Mouse (Mus musculus): Measurements from ENCODE around the gene Tlr7. TPM values are rescaled to one million over a fixed set of nuclear protein-coding genes. Genes with fewer than 3 reads are reported as not detected.

The Tlr7 gene
- polyA plus RNA-seq, 1 experiment from 2014 or later: 0.70 TPM

- no peak overlapping the region for H3K27ac ChIP-seq (replicated peaks)
- 70% methylated on average over 10 of the region's 10 CpGs for WGBS
- H3K36me3 ChIP-seq: no peaks in the 10 kb centered on the region
- no peaks in the 10 kb centered on the region for H3K4me1 ChIP-seq
- no peak overlapping the region for H3K9ac ChIP-seq (replicated peaks)
- H3K4me2 ChIP-seq (replicated peaks): no peak overlapping the region
- peaks cover 10% of the 10 kb centered on the region; the same call in 1 of the 2 replicates for H3K27me3 ChIP-seq
- no peak for ATAC-seq (ENCODE audit: low FRiP score, low read depth)
- H3K4me3 ChIP-seq: no peak overlapping the region
- H3K9me3 ChIP-seq: no peaks in the 10 kb centered on the region
Observed at GRCm38 (mm10) chrX:167276551-167276950, 53.8 kb downstream of the Tlr7 start.

DNA sequence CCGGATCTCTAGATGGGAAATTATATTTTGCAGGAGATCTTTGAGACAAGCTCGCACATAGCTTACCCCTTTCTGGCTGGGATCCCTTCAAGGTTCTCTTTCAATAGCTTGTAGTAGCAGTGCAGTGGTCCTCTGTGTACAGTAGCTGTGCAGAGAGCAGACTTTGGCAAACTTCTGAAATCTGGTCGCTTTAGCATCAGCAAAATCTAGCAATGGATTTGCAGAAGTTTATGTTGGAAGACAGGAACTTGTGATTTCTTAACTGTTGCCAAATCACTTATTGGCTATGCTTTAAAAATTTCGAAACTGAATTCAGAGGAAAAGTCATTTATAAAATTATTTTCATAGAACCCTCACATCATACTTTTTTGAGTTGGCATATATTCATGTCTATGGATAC lies 66.3 kb downstream of the Tlr7 start, which contains the start of gene Tlr8:
Gene Tlr8, minus strand, starts transcription at position 244 of the 400 bp plus-strand sequence.
- ATAC-seq (ENCODE audit: low FRiP score, low read depth): no peak
- 81% methylated on average over 4 of the region's 4 CpGs for WGBS
- peaks cover 28% of the 10 kb centered on the region for H3K27me3 ChIP-seq
- no peak within 1 kb of the TSS for H3K4me3 ChIP-seq
- no peak within 1 kb of the TSS for H3K4me2 ChIP-seq (replicated peaks)
- H3K36me3 ChIP-seq: no peaks in the 10 kb centered on the region
- no peak within 1 kb of the TSS for H3K27ac ChIP-seq (replicated peaks)
- no peaks in the 10 kb centered on the region for H3K4me1 ChIP-seq
- H3K9ac ChIP-seq (replicated peaks): no peak within 1 kb of the TSS
- no peaks in the 10 kb centered on the region for H3K9me3 ChIP-seq

GRCm38 (mm10) chrX:167263530-167263929 lies 66.8 kb downstream of the Tlr7 start:
- ATAC-seq (ENCODE audit: low FRiP score, low read depth): no peak
- Histone ChIP-seq H3K4me3 (no peak overlapping the region), H3K36me3 (no peaks in the 10 kb centered on the region), H3K27ac (replicated peaks) (no peak overlapping the region), H3K4me2 (replicated peaks) (no peak overlapping the region), H3K9ac (replicated peaks) (no peak overlapping the region), H3K4me1 (no peaks in the 10 kb centered on the region), H3K9me3 (no peaks in the 10 kb centered on the region), H3K27me3 (peaks cover 30% of the 10 kb centered on the region)
- WGBS: 89% methylated on average over 4 of the region's 4 CpGs

Other genes starting within 250 kb of the Tlr7 start
- 6,192 and 6,219 TPM in 2 replicates for gene Tmsb4x, start 121.2 kb downstream of the Tlr7 start, polyA plus RNA-seq (2016; fragmentation: Nextera tagmentation; extraction: Ambion mirVana)
- gene Tlr8, start 66.2 kb downstream of the Tlr7 start, polyA plus RNA-seq (2016; fragmentation: Nextera tagmentation; extraction: Ambion mirVana): 0.40 TPM in 1 of 2 replicates, not detected in the other
- 13.9 and 15.3 TPM in 2 replicates for gene Prps2, start 52.2 kb upstream of the Tlr7 start, polyA plus RNA-seq (2016; fragmentation: Nextera tagmentation; extraction: Ambion mirVana)

All from midbrain, embryonic 12.5 days (tissue).